Mouse (Mus musculus): ENCODE data around the gene Abca13.
A peak's percentile ranks its signal among the peaks of the same experiment; 100 is the strongest.
"Not testable (repeated sequence)": the region's sequence is repeated elsewhere in the genome, so short reads cannot be mapped to it uniquely, and the experiment has no call there.

Gene Abca13

GRCm38 (mm10) chr11:9191555-9192131, at the start of gene Abca13:
TSS of gene Abca13 (plus strand) at chr11:9191942.
- peak; percentile 4 for DNase-seq (ENCODE audit: low read depth)

GRCm38 (mm10) chr11:9145113-9145512, 46.6 kb upstream of the Abca13 start:
- no peak for DNase-seq (ENCODE audit: low read depth)

GRCm38 (mm10) chr11:9146115-9146514, 45.6 kb upstream of the Abca13 start:
- no peak for DNase-seq (ENCODE audit: low read depth)

- no peak for DNase-seq (ENCODE audit: low read depth)
Measured at GRCm38 (mm10) chr11:9146683-9147082, 45.1 kb upstream of the Abca13 start.

- peak; percentile 83 for DNase-seq (ENCODE audit: low read depth)
Measured at GRCm38 (mm10) chr11:9148206-9148605, 43.5 kb upstream of the Abca13 start.

GRCm38 (mm10) chr11:9150403-9150802, 41.3 kb upstream of the Abca13 start:
- DNase-seq (ENCODE audit: low read depth): not testable (repeated sequence)

GRCm38 (mm10) chr11:9159953-9160352, 31.8 kb upstream of the Abca13 start:
- DNase-seq (ENCODE audit: low read depth): no peak

GRCm38 (mm10) chr11:9167331-9167730, 24.4 kb upstream of the Abca13 start:
- DNase-seq (ENCODE audit: low read depth): no peak

GRCm38 (mm10) chr11:9181477-9181876, 10.3 kb upstream of the Abca13 start:
- DNase-seq (ENCODE audit: low read depth): no peak

GRCm38 (mm10) chr11:9189471-9189870, 2.3 kb upstream of the Abca13 start:
- not testable (repeated sequence) for DNase-seq (ENCODE audit: low read depth)

GRCm38 (mm10) chr11:9190772-9191554, 779 bp upstream of the Abca13 start:
- peak; percentile 59 for DNase-seq (ENCODE audit: low read depth)

GRCm38 (mm10) chr11:9194861-9195260, 3.1 kb downstream of the Abca13 start:
- no peak for DNase-seq (ENCODE audit: low read depth)

- no peak for DNase-seq (ENCODE audit: low read depth)
Measured at GRCm38 (mm10) chr11:9199868-9200267, 8.1 kb downstream of the Abca13 start.

GRCm38 (mm10) chr11:9210707-9211106, 19.0 kb downstream of the Abca13 start:
- DNase-seq (ENCODE audit: low read depth): no peak

- no peak for DNase-seq (ENCODE audit: low read depth)
Measured at GRCm38 (mm10) chr11:9213580-9213979, 21.8 kb downstream of the Abca13 start.

- no peak for DNase-seq (ENCODE audit: low read depth)
Measured at GRCm38 (mm10) chr11:9216252-9216651, 24.5 kb downstream of the Abca13 start.

- DNase-seq (ENCODE audit: low read depth): no peak
Measured at GRCm38 (mm10) chr11:9220501-9220900, 28.8 kb downstream of the Abca13 start.

GRCm38 (mm10) chr11:9221646-9222045, 29.9 kb downstream of the Abca13 start:
- no peak for DNase-seq (ENCODE audit: low read depth)

- DNase-seq (ENCODE audit: low read depth): no peak
Measured at GRCm38 (mm10) chr11:9226399-9226798, 34.7 kb downstream of the Abca13 start.

GRCm38 (mm10) chr11:9249627-9250026, 57.9 kb downstream of the Abca13 start:
- DNase-seq (ENCODE audit: low read depth): peak; percentile 28

GRCm38 (mm10) chr11:9263072-9263471, 71.3 kb downstream of the Abca13 start:
- not testable (repeated sequence) for DNase-seq (ENCODE audit: low read depth)

- DNase-seq (ENCODE audit: low read depth): no peak
Measured at GRCm38 (mm10) chr11:9269090-9269489, 77.3 kb downstream of the Abca13 start.

- peak; percentile 39 for DNase-seq (ENCODE audit: low read depth)
Measured at GRCm38 (mm10) chr11:9285204-9285603, 93.5 kb downstream of the Abca13 start.

- DNase-seq (ENCODE audit: low read depth): peak; percentile 46
Measured at GRCm38 (mm10) chr11:9285759-9286158, 94.0 kb downstream of the Abca13 start.
